Mouse (Mus musculus) ovary, adult 18-20 months (tissue): Measurements from ENCODE around the gene Ehd4.

Experiments used
- DNase-seq: peaks from one replicate; pipeline ENCODE4 v3.0.0; 2022; ENCODE audit warnings: low spot score, mixed read lengths

Gene Ehd4

DNA sequence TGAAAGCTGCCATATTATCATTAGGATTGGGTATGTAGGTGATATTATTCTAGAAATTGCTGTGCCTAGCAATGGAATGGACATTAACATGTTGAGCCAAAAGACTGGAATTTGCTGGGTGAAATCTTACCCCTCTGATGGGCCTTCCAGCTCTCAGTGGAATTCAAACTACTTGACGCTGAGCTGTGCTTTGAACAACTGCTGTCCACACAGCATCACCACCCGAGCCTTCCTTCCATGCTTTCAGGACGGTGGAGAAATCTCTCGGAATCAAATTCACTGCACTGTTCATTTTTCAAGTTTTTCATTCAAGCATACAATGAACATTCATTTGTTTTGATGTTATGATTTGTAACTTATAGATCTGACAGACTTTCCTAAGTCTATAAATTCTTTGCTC lies 10.0 kb downstream of the Ehd4 start:
- DNase-seq = no peak

GRCm38 (mm10) chr2:120142336-120142735 lies 12.1 kb downstream of the Ehd4 start:
- no peak for DNase-seq

DNA sequence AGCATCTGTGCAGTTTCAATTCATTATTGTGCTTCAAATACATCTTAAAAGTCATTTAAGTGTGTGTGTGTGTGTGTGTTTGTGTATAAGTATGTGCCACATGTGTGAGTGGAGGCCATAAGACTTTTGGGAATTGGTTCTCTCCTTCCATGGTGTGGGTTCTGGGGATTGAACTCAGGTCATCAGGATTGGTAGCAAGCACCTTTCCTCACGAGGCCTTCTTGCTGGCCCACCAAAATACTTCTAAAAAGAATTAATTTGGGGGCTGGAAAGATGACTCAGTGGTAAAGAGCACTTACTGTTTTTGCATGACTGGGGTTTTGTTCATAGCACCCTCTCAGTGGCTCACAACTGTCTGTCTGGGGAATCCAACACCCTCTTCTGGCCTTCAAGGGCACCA lies 12.7 kb downstream of the Ehd4 start:
- DNase-seq = no peak

DNA sequence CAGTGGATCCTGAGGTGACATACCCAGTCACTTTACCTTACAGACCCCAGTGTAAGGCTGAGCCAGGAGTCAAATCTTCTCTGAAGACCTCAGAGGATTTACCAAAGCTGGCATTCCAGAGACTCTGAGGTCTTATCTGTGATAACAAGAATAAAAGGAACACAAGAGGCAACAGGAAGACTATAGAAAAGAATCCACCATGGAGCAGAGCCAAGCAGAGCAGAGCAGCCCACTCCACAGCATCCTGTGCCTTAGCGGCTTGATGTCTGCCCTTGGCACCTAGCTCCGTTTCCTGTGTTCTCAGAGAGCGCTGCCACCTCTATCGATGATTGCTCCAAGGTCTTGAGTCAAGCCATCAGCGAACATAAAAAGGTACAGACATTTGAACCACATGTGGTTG lies 14.1 kb downstream of the Ehd4 start:
- no peak for DNase-seq

DNA sequence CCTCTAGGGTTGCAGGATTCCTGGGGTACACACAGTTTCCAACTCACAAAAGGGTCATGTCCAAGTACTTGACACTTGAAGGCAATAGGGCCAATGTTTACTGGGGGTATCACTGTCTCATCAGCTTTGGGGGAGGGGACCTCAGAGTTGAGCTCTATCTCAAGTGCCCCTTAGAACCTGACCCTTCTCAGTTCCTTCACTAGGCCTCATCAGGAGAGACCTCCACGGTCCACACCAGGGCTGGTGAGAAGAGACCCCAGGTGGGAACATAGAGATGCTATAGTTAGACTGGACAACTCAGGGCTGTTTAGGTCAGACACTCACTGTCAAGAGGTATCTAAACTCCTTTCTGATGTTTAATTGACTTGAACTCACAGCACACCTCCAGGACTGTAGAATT lies 15.3 kb downstream of the Ehd4 start:
- DNase-seq = no peak

DNA sequence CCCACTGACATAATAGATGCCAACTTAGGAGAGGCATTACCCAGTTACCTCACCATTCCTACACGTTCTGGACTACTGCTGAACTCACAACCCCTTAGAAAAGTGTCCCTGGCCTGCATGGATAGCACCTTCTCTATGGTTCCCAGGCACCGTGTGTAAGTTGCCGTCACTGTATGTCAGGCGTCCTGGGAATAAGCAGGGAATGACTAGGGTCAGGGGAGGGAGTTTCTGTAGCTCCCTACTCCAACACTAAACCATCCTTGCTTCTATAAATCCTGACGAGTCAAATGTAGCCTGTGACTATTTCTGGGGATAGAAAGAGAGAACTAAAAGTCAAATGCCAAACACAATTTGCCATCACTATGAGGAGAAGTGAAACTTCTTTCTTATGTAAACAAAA lies 17.1 kb downstream of the Ehd4 start:
- no peak for DNase-seq

DNA sequence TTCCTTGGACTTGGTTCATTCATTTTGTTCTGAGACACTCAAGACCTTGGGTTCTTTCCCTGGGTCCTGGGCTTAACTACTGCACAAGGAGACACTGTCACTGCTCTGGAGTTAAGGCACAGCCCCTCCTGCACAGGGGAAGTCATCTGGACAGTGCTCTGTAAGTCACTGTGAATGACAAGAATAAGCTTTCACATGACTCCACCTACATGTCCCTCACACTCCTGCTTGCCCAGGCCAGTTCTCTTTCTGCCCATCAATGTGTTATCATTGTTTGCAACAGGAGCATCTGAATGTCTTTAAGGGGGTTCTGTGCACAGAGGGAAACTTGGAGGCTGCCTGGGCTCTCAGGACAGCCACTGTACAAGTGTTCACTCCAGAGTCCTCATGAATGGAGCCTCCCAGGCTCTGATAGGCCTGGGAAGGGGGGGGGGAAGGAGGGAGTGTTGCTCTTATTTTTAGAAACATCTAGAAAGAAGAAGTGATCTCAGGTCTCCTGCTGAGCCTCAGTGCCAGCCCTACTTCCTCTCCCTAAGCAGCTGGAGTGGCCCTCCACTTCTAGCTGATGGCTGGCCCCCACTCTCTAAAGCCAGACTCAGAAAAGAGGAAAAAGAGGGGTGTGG lies 19.8 kb downstream of the Ehd4 start:
- no peak for DNase-seq

GRCm38 (mm10) chr2:120131881-120132280 lies 22.5 kb downstream of the Ehd4 start:
- no peak for DNase-seq

GRCm38 (mm10) chr2:120129252-120129908 lies 25.0 kb downstream of the Ehd4 start:
- DNase-seq = no peak

DNA sequence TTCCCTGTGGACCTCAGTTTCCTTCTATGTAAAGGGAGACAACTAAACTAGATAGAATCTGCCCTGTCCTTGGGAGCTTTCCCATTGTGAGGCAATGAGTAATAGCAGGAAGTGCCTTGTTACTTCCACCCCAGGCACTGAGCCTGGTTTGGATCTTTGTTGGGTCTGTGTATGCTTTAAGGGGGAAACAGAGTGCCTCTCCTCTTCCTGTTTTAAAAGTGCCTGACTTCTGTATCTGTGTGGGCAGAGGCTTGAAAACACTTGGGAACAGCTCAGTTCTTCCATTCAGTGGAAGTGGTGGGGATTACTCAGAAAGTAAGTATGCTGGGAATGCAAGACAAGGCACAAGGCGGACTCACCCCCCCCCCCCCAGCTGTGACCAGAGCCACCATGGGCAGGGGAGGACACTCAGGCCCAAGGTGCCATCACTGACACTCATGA lies 25.8 kb downstream of the Ehd4 start:
- DNase-seq = no peak

GRCm38 (mm10) chr2:120128011-120128410 lies 26.4 kb downstream of the Ehd4 start:
- no peak for DNase-seq

- no peak for DNase-seq
Measured at GRCm38 (mm10) chr2:120126901-120127300, 27.5 kb downstream of the Ehd4 start.

DNA sequence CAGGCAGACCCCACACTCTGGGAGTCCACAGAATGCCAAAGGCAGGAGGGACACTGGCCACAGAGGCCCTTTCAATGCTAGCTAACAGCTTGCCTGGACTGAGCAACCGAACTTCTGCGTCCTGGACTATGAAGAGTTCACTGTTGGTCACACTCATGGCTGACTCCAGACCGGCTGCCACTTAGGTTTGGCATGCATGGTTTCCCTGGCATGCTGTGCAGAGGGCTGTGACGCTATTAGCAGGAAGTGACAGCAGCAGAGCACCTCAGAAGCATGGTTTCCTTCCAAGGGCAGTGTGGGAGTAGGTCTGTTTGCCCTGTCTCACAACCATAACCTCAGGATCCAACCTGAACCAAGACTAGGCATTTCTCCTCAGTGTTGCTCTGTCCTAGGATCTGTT lies 28.0 kb downstream of the Ehd4 start:
- DNase-seq = no peak

GRCm38 (mm10) chr2:120125461-120125860 lies 28.9 kb downstream of the Ehd4 start:
- no peak for DNase-seq

DNA sequence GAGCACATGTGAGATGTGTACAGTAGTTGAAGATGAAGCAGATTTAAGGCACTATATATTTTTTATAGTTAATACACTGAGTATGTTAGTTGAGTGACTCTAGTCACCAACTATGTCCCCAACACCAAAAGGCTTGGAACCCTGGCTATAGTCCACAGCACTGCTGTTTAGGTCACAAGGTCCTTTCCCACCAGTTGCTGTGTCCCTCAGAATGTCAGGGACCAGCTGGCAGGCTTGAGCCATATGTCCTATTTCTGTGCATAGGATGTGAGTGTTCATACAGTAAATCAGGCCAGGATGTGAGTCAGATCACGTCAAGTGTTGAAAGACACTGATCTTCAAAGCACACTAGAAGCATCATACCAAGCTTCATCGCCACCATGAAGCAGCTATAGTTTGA lies 29.5 kb downstream of the Ehd4 start:
- no peak for DNase-seq

- DNase-seq = no peak
Measured at GRCm38 (mm10) chr2:120124096-120124495, 30.3 kb downstream of the Ehd4 start.

- DNase-seq = no peak
Measured at GRCm38 (mm10) chr2:120122983-120123382, 31.4 kb downstream of the Ehd4 start.

DNA sequence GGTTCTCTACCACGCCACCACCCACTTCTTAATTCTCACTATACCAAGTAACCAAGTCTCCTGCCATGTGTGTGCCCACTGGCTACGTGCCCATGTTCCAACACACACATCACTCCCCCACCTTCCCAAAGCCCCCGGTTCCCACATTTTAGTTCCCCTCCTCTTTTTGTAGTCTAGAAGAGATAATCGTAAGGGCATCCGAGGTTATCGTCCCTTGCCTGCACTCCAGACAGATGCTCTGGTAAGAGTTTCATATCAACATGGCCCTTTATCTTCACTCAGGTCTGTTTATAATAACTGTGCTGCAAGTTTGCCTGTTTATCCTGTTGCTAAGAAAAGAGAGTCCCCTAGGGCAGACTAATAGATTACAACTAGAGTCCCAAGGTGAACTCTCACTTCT lies 37.1 kb downstream of the Ehd4 start:
- DNase-seq = no peak

- no peak for DNase-seq
Measured at GRCm38 (mm10) chr2:120116362-120116761, 38.0 kb downstream of the Ehd4 start.

GRCm38 (mm10) chr2:120114977-120115376 lies 39.4 kb downstream of the Ehd4 start:
- DNase-seq = no peak

- DNase-seq = no peak
Measured at GRCm38 (mm10) chr2:120113963-120114362, 40.4 kb downstream of the Ehd4 start.

GRCm38 (mm10) chr2:120113476-120113875 lies 40.9 kb downstream of the Ehd4 start:
- no peak for DNase-seq

- DNase-seq = no peak
Measured at GRCm38 (mm10) chr2:120111596-120111995, 42.8 kb downstream of the Ehd4 start.

GRCm38 (mm10) chr2:120111172-120111571 lies 43.2 kb downstream of the Ehd4 start:
- DNase-seq = no peak
